ENCODE assay signal across 18 mouse cellular contexts in genomic region chr2:68363159-68363558, GRCm38 (mm10).
A peak's percentile ranks its signal among the peaks of the same experiment; 100 is the strongest.
DNase-seq lines count a peak whose midpoint lies in the region; ATAC-seq lines count a peak whose summit lies in the region.
"Had no signal": no experiment of that assay in that cellular context is flagged by ENCODE, and none has a peak within 500 bp of the region (broad histone marks: within the 10 kb centered on the region; RNA-seq: fewer than 3 reads in every experiment).

No protein-coding gene starts in this region.

- no peaks in the 10 kb centered on the region for H3K9me3 ChIP-seq in hindbrain, embryonic 10.5 days
- no peaks in the 10 kb centered on the region for H3K9me3 ChIP-seq in hindbrain, embryonic 11.5 days (ENCODE audit: control insufficient read depth, low read length)
- H3K9me3 ChIP-seq in intestine, embryonic 15.5 days, result no peaks in the 10 kb centered on the region
- H3K9me3 ChIP-seq in intestine, embryonic 16.5 days (ENCODE audit: control insufficient read depth, low read length), result no peaks in the 10 kb centered on the region
- H3K9me3 ChIP-seq: embryonic facial prominence, embryonic 10.5 days; embryonic facial prominence, embryonic 12.5 days; forebrain, embryonic 13.5 days; forebrain, embryonic 15.5 days had no signal

- peaks cover 9% of the 10 kb centered on the region for H3K36me3 ChIP-seq in hindbrain, embryonic 10.5 days
- no peaks in the 10 kb centered on the region for H3K36me3 ChIP-seq in hindbrain, embryonic 11.5 days (ENCODE audit: control insufficient read depth, insufficient read depth, low read length)
- 0 out of 2 replicates have a peak, but pooled peaks cover 2% of the 10 kb centered on the region for H3K36me3 ChIP-seq in intestine, embryonic 15.5 days
- no peaks in the 10 kb centered on the region for H3K36me3 ChIP-seq in intestine, embryonic 16.5 days (ENCODE audit: control insufficient read depth, insufficient read depth, low read length)

- 85% methylated on average over 4 of the region's 4 CpGs for WGBS in hindbrain, embryonic 10.5 days
- WGBS in hindbrain, embryonic 11.5 days, result 85% methylated on average over 4 of the region's 4 CpGs
- 63% methylated on average over 4 of the region's 4 CpGs for WGBS in intestine, embryonic 15.5 days
- WGBS in intestine, embryonic 16.5 days, result 60% methylated on average over 4 of the region's 4 CpGs

- H3K27me3 ChIP-seq in hindbrain, embryonic 10.5 days (ENCODE audit: insufficient read depth, poor library complexity, severe bottlenecking), result no peaks in the 10 kb centered on the region
- no peaks in the 10 kb centered on the region for H3K27me3 ChIP-seq in hindbrain, embryonic 11.5 days (ENCODE audit: control insufficient read depth, insufficient read depth, low read length)
- no peaks in the 10 kb centered on the region for H3K27me3 ChIP-seq in intestine, embryonic 15.5 days (replicated peaks)
- no peaks in the 10 kb centered on the region for H3K27me3 ChIP-seq in intestine, embryonic 16.5 days (replicated peaks; ENCODE audit: control insufficient read depth, insufficient read depth, low read length)
- H3K27me3 ChIP-seq: embryonic facial prominence, embryonic 12.5 days; forebrain, embryonic 13.5 days; forebrain, embryonic 15.5 days had no signal

- DNase-seq in hindbrain, embryonic 10.5 days (ENCODE audit: low spot score), result no peak
- DNase-seq in hindbrain, embryonic 11.5 days (ENCODE audit: low spot score), result no peak
- DNase-seq in lung, postnatal 10 days, result no peak
- DNase-seq in adrenal gland, postnatal 25 days, result no peak
- DNase-seq: adrenal gland, adult 2 months; adrenal gland, postnatal 10 days; adrenal gland, postnatal 36 days; cerebellum, adult 11-12 months; cerebellum, adult 2 months; cerebellum, adult 9-10 months; cerebellum, postnatal 10 days; cerebellum, postnatal 25 days had no signal

- no peak overlapping the region for H3K9ac ChIP-seq in hindbrain, embryonic 11.5 days (ENCODE audit: low read depth, low read length)
- no peak overlapping the region for H3K9ac ChIP-seq in intestine, embryonic 15.5 days
- H3K9ac ChIP-seq in intestine, embryonic 16.5 days (ENCODE audit: low read depth, low read length), result no peak overlapping the region
- H3K9ac ChIP-seq: embryonic facial prominence, embryonic 12.5 days; forebrain, embryonic 13.5 days; forebrain, embryonic 15.5 days had no signal

- no peak for ATAC-seq in hindbrain, embryonic 11.5 days (ENCODE audit: low FRiP score)
- peak; percentile 82 for ATAC-seq in intestine, embryonic 15.5 days
- ATAC-seq in intestine, embryonic 16.5 days, result peak; percentile 93
- ATAC-seq: forebrain, embryonic 13.5 days; forebrain, embryonic 15.5 days had no signal

- no peak overlapping the region; the same call in 1 of the 2 replicates for H3K4me2 ChIP-seq in hindbrain, embryonic 11.5 days (replicated peaks; ENCODE audit: low read depth, low read length)
- H3K4me2 ChIP-seq in intestine, embryonic 15.5 days (replicated peaks), result no peak overlapping the region
- H3K4me2 ChIP-seq in intestine, embryonic 16.5 days (ENCODE audit: low read depth, low read length), result no peak overlapping the region
- H3K4me2 ChIP-seq: embryonic facial prominence, embryonic 12.5 days; forebrain, embryonic 13.5 days; forebrain, embryonic 15.5 days had no signal

- no peak overlapping the region for H3K4me3 ChIP-seq in hindbrain, embryonic 10.5 days
- H3K4me3 ChIP-seq in hindbrain, embryonic 11.5 days (ENCODE audit: low read depth, low read length), result no peak overlapping the region
- no peak overlapping the region for H3K4me3 ChIP-seq in intestine, embryonic 15.5 days (replicated peaks)
- no peak overlapping the region for H3K4me3 ChIP-seq in intestine, embryonic 16.5 days (ENCODE audit: low read length)
- H3K4me3 ChIP-seq: embryonic facial prominence, embryonic 10.5 days; embryonic facial prominence, embryonic 12.5 days; forebrain, embryonic 13.5 days; forebrain, embryonic 15.5 days had no signal

- peaks cover 69% of the 10 kb centered on the region for H3K4me1 ChIP-seq in hindbrain, embryonic 10.5 days (replicated peaks)
- peaks cover 14% of the 10 kb centered on the region for H3K4me1 ChIP-seq in hindbrain, embryonic 11.5 days (replicated peaks; ENCODE audit: control insufficient read depth, insufficient read depth, low read length)
- no peaks in the 10 kb centered on the region for H3K4me1 ChIP-seq in intestine, embryonic 15.5 days (replicated peaks)
- H3K4me1 ChIP-seq in intestine, embryonic 16.5 days (ENCODE audit: control insufficient read depth, insufficient read depth, low read length), result 0 out of 2 replicates have a peak, but pooled peaks cover 7% of the 10 kb centered on the region

- peak overlapping the region; percentile 30; the same call in 1 of the 2 replicates for H3K27ac ChIP-seq in hindbrain, embryonic 10.5 days
- no peak overlapping the region for H3K27ac ChIP-seq in hindbrain, embryonic 11.5 days (ENCODE audit: low read depth, low read length)
- no peak overlapping the region for H3K27ac ChIP-seq in intestine, embryonic 15.5 days
- peak overlapping the region; percentile 7; the same call in 1 of the 2 replicates for H3K27ac ChIP-seq in intestine, embryonic 16.5 days (ENCODE audit: low read length)
- H3K27ac ChIP-seq: embryonic facial prominence, embryonic 10.5 days; embryonic facial prominence, embryonic 12.5 days; forebrain, embryonic 13.5 days; forebrain, embryonic 15.5 days had no signal

Comparison
In these comparisons a context has a peak if more than half of its experiments do, and no peak if none do; other contexts are left out.
1. H3K27ac ChIP-seq: peak in hindbrain, embryonic 10.5 days (single experiment) and intestine, embryonic 16.5 days (single experiment); none in hindbrain, embryonic 11.5 days (single experiment) and intestine, embryonic 15.5 days (single experiment).